Mouse (Mus musculus): Measurements from ENCODE around the gene Tbc1d22b. TPM values are rescaled to one million over a fixed set of nuclear protein-coding genes. Genes with fewer than 3 reads are reported as not detected.
"Not testable (repeated sequence)": the region's sequence is repeated elsewhere in the genome, so short reads cannot be mapped to it uniquely, and the experiment has no call there.

Tbc1d22b gene
- 18.8 and 19.9 TPM in 2 replicates for polyA plus RNA-seq (2016; fragmentation: Nextera tagmentation; extraction: Ambion mirVana)

DNA sequence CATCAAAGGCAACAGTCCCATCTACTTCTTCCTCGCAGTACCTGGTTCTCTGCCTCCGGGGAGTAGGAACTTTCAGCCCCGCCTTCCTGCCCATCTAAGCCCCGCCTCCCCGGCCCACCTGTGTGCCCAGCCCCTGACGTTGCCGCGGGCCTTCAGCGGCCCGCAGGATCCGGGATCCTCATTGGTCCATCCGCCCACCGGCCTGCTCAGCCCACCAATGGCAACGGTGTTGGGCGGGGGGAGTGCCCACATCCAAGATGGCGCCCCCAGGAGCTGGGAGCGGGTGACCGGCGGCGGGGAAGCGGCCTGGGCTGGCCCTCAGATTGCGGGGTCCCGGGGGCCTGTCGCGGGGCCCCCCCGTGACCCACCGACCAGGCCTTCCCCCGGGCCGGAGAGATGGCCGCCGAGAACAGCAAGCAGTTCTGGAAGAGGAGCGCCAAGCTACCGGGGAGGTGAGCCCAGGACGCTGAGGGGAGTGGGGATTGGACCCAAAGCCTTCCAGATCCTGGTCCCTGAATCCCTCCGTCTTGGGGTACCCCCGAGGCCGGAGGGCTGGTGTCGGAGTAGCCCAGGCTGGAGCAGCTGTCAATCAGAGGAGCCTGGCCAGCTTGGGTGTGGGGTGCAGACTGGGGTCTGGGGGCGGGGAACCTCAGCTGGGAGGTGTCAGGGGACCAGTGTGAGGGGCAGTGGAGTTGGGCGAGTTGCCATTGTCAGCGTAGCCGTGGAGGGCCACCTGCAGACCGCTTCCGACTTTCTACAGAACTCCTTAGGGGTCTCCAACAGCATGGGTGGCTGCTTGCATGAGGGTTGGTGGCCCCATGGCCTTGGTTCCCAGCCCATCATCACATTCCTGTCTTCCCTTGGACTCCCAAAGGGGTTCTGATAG is at the start of gene Tbc1d22b, which contains the start of gene Gm17657:
TSS of gene Tbc1d22b (plus strand) at position 243 of the 886 bp plus-strand sequence.
TSS of gene Gm17657 (minus strand) at position 96 of the 886 bp plus-strand sequence.
- peak within 1 kb of the TSS; percentile 95 for H3K27ac ChIP-seq (replicated peaks)
- H3K4me3 ChIP-seq = peak within 1 kb of the TSS; percentile 97
- no peaks in the 10 kb centered on the region for H3K27me3 ChIP-seq (ENCODE audit: low read depth, poor library complexity, severe bottlenecking)
- DNase-seq (ENCODE audit: low spot score) = peak; percentile 93
- peaks cover 26% of the 10 kb centered on the region for H3K4me1 ChIP-seq
- WGBS = under 1% methylated on average over 44 of the region's 44 CpGs
- no peaks in the 10 kb centered on the region for H3K9me3 ChIP-seq (replicated peaks)
- H3K36me3 ChIP-seq = no peaks in the 10 kb centered on the region

DNA sequence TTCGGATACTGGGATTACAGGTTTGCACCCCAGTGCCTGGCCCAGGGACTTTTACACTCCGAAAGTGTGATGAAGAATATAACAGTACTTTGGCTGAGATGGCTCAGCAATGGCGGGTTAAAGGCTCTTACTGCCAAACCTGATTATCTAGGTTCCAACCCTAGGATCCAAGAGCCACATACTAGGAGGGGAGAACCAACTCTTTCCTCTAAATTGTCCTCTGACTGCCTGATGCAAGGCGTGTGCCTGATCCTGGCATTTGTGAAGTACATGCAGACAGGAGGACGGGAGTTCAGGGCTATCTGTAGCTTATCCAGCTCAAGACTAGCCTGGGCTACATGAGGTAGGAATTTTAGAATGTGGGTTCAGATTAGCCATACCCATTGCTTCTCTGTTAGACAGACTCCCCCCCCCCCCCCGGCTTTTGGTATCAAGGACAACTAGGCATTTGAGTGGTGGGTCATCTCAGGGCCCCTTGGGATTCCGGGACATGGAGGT is 49.3 kb upstream of the Tbc1d22b start:
- Histone ChIP-seq H3K27me3 (ENCODE audit: low read depth, poor library complexity, severe bottlenecking) (peaks cover 16% of the 10 kb centered on the region), H3K9me3 (replicated peaks) (no peaks in the 10 kb centered on the region), H3K4me3 (no peak overlapping the region), H3K36me3 (peaks cover 11% of the 10 kb centered on the region), H3K27ac (replicated peaks) (peak overlapping the region; percentile 49; the same call in 1 of the 2 replicates), H3K4me1 (peaks cover 9% of the 10 kb centered on the region)
- WGBS = 74% methylated on average over 7 of the region's 7 CpGs
- DNase-seq (ENCODE audit: low spot score) = no peak

DNA sequence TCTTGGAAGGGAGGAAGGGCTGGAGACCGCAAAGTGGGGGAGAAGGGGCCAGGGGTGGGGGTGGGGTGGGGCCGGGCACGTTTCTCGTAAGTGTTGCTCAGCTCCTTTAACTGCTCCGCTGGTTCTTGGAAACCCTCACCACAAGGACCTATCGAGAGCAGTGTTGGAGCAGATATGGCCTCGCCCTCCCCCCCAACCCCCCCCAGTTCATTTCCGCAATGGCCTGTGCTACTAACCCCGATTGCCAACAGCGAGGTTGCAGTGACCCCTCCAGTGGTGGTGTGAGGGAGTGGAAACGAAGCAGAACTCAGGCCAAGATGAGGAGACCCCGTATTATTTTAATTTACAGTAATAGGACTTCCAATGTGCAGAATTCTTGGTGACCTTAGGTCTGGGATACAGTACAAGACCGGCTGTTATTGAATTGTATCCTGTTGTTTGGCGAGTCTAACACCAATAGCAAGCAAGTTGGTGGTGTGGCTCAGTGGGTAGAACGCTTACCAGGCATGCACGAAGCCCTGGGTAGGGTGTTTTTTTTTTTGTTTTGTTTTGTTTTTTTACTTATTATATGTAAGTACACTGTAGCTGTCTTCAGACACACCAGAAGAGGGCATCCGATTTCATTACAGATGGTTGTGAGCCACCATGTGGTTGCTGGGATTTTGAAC is 48.6 kb upstream of the Tbc1d22b start:
- Histone ChIP-seq H3K27ac (replicated peaks) (no peak overlapping the region), H3K4me3 (no peak overlapping the region), H3K9me3 (replicated peaks) (no peaks in the 10 kb centered on the region), H3K4me1 (peaks cover 9% of the 10 kb centered on the region), H3K36me3 (peaks cover 9% of the 10 kb centered on the region), H3K27me3 (ENCODE audit: low read depth, poor library complexity, severe bottlenecking) (peaks cover 16% of the 10 kb centered on the region)
- 78% methylated on average over 17 of the region's 17 CpGs for WGBS
- DNase-seq (ENCODE audit: low spot score) = no peak

DNA sequence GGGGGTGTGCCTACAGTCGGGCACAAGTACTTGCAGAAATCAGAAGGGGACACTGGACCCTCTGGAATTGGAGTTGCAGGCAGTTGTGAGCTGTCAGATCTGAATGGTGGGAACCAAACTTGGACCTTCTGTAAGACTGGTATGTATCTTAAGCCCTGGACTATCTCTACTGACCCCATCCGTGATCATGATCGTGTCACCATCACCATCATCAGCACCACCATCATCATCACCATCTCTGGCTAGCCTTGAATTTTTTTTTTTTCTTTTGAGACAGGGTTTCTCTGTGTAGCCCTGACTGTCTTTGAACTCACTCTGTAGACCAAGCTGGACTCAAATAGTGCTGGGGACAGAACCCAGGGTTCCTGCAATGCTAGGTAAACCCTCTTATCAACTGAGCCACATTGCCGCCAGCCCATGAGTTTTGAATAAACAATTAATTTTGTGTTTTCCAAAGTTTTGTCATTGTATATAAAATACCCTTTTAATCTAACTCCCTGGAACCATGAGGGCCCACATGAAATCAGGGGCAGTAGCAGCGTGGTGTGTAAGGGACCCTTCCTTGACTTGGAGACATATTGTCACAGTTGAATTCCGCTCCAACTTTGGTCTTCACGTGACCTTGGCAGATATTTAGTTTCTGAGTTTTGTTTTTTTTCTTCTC is 47.4 kb upstream of the Tbc1d22b start:
- WGBS = 79% methylated on average over 7 of the region's 7 CpGs
- no peak overlapping the region for H3K4me3 ChIP-seq

DNA sequence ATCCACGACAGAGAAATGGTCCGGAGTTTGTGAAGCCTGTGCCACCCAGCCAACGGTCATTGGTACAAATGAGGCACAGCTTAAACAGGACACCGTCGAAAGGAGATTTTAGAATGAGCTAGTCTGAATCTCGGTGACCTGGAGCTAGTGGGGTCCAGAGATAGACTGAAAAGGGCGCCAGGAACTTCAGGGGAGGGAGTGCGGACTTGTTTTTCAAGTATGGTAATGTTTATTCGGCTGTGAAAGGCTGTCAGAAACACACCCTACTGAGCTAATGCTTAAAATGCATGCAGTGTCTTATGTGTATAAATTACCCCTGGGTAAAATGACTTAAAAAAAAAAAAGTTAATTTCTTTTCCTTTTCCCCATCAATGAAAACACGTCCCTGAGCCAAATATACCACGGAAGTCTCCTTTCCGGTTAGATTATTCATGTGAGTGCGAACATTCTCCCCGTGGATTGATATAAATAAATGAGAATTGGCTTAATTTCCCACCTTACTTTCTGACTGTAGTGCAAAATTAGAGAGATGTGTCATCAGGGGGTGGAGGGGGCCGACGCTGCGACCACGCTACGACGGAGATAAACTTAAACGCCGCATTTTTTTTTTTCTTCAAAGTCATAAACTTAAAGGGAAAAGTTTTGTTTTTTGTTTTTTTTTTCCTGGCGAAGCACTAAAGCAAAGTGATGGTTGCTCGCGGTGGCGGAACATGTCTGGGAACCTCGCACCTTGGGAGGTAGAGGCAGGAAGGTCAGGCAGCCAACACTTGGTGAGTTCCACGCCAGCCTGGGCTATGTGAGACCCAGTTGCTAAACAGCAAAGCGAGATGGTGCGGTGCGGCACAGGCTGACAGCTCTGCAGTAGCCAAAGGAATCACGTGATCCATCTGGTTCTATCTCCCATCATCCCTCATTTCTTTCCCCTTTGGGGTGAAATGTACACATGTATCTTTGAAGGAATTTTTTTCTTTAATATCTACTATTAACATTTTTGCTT is 46.6 kb upstream of the Tbc1d22b start:
- no peaks in the 10 kb centered on the region for H3K36me3 ChIP-seq
- H3K27ac ChIP-seq (replicated peaks) = no peak overlapping the region
- no peak for DNase-seq (ENCODE audit: low spot score)
- H3K4me3 ChIP-seq = no peak overlapping the region
- H3K9me3 ChIP-seq (replicated peaks) = no peaks in the 10 kb centered on the region
- peaks cover 9% of the 10 kb centered on the region for H3K4me1 ChIP-seq
- WGBS = 21% methylated on average over 32 of the region's 32 CpGs
- peaks cover 16% of the 10 kb centered on the region for H3K27me3 ChIP-seq (ENCODE audit: low read depth, poor library complexity, severe bottlenecking)

More for the DNA sequence above, 47.4 kb upstream of the Tbc1d22b start:
- peaks cover 9% of the 10 kb centered on the region for H3K4me1 ChIP-seq
- H3K36me3 ChIP-seq = no peaks in the 10 kb centered on the region
- H3K27ac ChIP-seq (replicated peaks) = no peak overlapping the region
- H3K27me3 ChIP-seq (ENCODE audit: low read depth, poor library complexity, severe bottlenecking) = peaks cover 16% of the 10 kb centered on the region
- no peak for DNase-seq (ENCODE audit: low spot score)
- H3K9me3 ChIP-seq (replicated peaks) = no peaks in the 10 kb centered on the region

DNA sequence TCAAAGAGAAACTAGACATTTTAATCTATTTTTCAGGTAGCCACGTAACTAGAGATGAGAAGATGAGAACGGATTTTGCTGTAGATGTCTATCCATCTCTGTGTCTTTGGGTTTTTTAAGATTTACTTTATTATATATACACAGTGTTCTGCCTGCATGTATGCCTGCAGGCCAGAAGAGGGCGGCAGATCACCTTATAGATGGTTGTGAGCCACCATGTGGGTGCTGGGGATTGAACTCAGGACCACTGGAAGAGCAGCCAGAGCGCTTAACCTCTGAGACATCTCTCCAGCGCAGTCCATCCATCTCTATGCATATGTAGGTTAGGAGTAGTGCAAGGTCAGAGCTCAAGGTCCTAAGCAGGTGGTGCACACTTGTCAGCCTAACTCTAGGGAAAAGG is 45.9 kb upstream of the Tbc1d22b start:
- no peak overlapping the region for H3K27ac ChIP-seq (replicated peaks)
- peaks cover 9% of the 10 kb centered on the region for H3K4me1 ChIP-seq
- no peaks in the 10 kb centered on the region for H3K9me3 ChIP-seq (replicated peaks)
- H3K4me3 ChIP-seq = no peak overlapping the region
- no peak for DNase-seq (ENCODE audit: low spot score)
- WGBS = 81% methylated on average over 5 of the region's 5 CpGs
- peaks cover 16% of the 10 kb centered on the region for H3K27me3 ChIP-seq (ENCODE audit: low read depth, poor library complexity, severe bottlenecking)
- no peaks in the 10 kb centered on the region for H3K36me3 ChIP-seq

DNA sequence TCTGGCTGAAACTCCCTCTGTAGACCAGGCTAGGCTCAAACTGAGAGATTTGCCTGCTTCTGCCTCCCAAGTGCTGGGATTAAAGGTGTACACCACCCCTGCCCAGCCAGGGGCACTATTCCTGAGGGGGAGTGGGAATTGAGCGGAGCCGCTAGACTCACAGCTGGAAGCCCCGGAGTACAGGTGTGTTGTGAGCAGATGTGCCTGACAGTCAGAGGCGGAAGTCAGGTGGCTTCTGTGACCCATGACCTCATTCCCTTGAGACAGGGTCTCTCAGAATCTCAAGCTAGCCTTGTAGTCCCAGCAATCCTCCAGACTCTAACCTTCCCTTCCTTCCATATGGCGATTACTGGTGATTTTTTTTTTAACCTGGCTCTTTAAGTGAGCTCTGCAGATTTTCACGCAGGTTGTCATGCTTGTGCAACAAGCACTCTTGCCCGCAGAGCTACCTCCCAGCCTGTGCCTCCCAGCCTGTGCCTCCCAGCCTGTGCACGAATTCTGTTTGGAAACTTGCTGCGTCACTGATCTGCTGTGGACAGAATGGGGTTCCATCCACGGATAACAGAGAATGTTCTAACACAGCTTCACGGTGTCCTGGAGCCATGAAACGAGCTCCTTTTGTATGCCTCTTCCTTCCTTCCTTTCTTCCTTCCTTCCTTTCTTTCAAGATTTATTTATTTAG is 40.5 kb upstream of the Tbc1d22b start:
- DNase-seq (ENCODE audit: low spot score) = no peak
- 82% methylated on average over 12 of the region's 12 CpGs for WGBS
- H3K4me3 ChIP-seq = no peak overlapping the region
- peaks cover 5% of the 10 kb centered on the region; the same call in 1 of the 2 replicates for H3K4me1 ChIP-seq
- H3K36me3 ChIP-seq = no peaks in the 10 kb centered on the region
- H3K9me3 ChIP-seq (replicated peaks) = no peaks in the 10 kb centered on the region
- peaks cover 2% of the 10 kb centered on the region; the same call in 1 of the 2 replicates for H3K27me3 ChIP-seq (ENCODE audit: low read depth, poor library complexity, severe bottlenecking)
- H3K27ac ChIP-seq (replicated peaks) = 0 out of 2 replicates have a peak overlapping the region, but pooled peaks have one; percentile 28

DNA sequence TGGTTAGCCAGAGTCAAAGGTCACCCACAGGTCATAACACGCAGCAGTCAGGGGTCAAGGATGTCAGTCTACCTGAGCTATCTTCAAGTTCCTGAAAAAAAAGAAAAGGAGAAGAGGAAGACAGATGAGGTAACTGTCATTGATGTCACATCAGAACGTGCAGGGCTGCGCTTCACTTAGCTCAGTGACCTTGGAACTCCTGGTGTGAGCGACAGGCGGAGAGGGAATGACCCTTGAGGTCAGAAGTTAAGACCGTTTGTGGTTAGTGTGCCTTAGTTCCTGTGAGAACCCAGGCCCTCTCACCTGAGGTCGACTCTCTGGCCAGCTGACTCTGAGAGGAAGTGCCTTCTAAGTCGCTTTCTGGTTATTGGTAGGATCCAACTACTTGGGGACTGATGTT is 38.9 kb upstream of the Tbc1d22b start:
- H3K36me3 ChIP-seq = no peaks in the 10 kb centered on the region
- no peak for DNase-seq (ENCODE audit: low spot score)
- 75% methylated on average over 8 of the region's 8 CpGs for WGBS

DNA sequence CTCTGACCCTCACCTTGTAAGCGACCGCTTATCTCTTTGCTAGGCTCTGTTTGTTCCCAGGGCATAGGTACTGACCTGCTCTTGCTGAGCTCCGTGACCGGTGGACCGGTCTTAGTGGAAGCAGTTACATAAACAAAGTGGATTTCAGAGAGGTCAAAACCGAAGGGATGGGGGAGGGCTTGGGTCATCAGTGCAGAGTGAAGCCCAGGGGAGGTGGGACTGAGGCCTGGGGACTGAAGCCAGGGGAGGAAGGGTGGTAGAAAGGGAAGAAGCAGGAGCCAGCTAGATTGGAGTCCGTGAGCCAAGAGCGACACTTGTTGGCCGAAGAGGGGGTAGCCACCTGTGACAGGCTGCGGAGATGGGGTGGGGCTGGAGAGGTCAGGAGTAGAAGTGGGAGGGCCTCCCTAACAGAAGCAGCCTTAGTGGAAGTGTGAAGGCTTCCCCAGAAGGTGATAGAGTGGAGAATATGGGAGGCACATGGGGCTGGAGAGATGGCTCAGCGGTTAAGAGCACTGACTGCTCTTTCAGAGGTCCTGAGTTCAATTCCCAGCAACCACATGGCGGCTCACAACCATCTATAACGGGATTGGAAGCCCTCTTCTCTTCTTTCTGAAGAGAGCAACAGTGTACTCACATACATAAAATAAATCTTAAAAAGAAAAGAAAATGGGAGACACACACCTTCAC is 36.4 kb upstream of the Tbc1d22b start:
- Histone ChIP-seq H3K27ac (replicated peaks) (no peak overlapping the region; the same call in 1 of the 2 replicates), H3K9me3 (replicated peaks) (no peaks in the 10 kb centered on the region), H3K4me1 (peaks cover 8% of the 10 kb centered on the region), H3K4me3 (no peak overlapping the region), H3K27me3 (ENCODE audit: low read depth, poor library complexity, severe bottlenecking) (no peaks in the 10 kb centered on the region), H3K36me3 (no peaks in the 10 kb centered on the region)
- 36% methylated on average over 13 of the region's 13 CpGs for WGBS
- DNase-seq (ENCODE audit: low spot score) = peak; percentile 73

More for the DNA sequence above, 38.9 kb upstream of the Tbc1d22b start:
- H3K4me3 ChIP-seq = no peak overlapping the region
- no peaks in the 10 kb centered on the region for H3K9me3 ChIP-seq (replicated peaks)
- H3K27ac ChIP-seq (replicated peaks) = no peak overlapping the region; the same call in 1 of the 2 replicates
- H3K27me3 ChIP-seq (ENCODE audit: low read depth, poor library complexity, severe bottlenecking) = no peaks in the 10 kb centered on the region
- peaks cover 8% of the 10 kb centered on the region for H3K4me1 ChIP-seq

DNA sequence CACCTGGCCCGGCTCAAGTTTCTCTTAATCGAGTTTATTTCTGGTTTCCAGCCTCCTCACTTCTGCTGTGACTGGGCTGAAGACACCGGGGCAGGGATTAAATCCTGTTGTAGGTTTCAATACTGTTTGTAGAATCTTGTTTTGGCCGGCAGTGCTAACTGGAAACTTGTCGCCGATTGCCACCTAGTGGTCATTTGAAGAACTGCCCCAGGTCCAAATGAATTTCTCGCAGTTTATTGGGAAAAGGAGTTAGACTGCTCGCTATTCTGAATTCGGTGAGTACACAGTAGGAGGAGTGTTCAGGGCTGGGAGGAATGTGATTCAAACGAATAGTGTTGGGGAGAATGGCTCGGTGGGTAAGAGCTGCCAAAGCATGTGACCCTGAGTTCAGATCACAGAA is 35.1 kb upstream of the Tbc1d22b start:
- DNase-seq (ENCODE audit: low spot score) = peak; percentile 83
- no peak overlapping the region; the same call in 1 of the 2 replicates for H3K27ac ChIP-seq (replicated peaks)
- H3K27me3 ChIP-seq (ENCODE audit: low read depth, poor library complexity, severe bottlenecking) = no peaks in the 10 kb centered on the region
- H3K9me3 ChIP-seq (replicated peaks) = no peaks in the 10 kb centered on the region
- no peak overlapping the region for H3K4me3 ChIP-seq
- H3K4me1 ChIP-seq = peaks cover 8% of the 10 kb centered on the region
- H3K36me3 ChIP-seq = no peaks in the 10 kb centered on the region
- 4% methylated on average over 11 of the region's 11 CpGs for WGBS

DNA sequence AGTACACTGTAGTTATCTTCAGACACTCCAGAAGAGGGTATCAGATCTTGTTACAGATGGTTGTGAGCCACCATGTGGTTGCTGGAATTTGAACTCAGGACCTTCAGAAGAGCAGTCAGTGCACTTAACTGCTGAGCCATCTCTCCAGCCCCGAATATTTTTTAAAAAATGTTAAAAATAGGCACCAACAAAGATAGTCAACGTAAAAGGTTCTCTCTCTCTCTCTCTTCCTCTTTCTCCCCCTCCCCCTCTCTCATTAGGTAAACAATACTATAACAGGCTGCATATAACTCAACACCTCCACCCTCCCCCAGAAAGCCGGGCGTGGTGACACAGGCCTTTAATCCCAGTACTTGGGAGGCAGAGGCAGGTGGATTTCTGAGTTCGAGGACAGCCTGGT is 30.9 kb upstream of the Tbc1d22b start:
- 95% methylated on average over 5 of the region's 5 CpGs for WGBS
- not testable (repeated sequence) for H3K9me3 ChIP-seq (replicated peaks); H3K27me3 ChIP-seq (ENCODE audit: low read depth, poor library complexity, severe bottlenecking); H3K4me1 ChIP-seq; H3K27ac ChIP-seq (replicated peaks); DNase-seq (ENCODE audit: low spot score); H3K4me3 ChIP-seq; H3K36me3 ChIP-seq

All from midbrain, embryonic 10.5 days (tissue).